Mouse (Mus musculus): ENCODE data around the gene Hk3. TPM values are rescaled to one million over a fixed set of nuclear protein-coding genes. Genes with fewer than 3 reads are reported as not detected.

The Hk3 gene
- total RNA-seq, 2 experiments from 2014 or later, result 0.57 to 0.67 TPM

Other genes with a start within 250 kb of the Hk3 start
- not detected for gene Eif4e1b, start 237.4 kb downstream of the Hk3 start, total RNA-seq (2021)
- 10 to 100 TPM; 17.7 to 22.0 TPM for gene Tspan17, start 232.0 kb downstream of the Hk3 start, total RNA-seq (2021)
- gene Unc5a, start 72.0 kb downstream of the Hk3 start, total RNA-seq (2021), result under 1 TPM; 0.42 to 0.51 TPM
- gene Uimc1, start 78.9 kb upstream of the Hk3 start, total RNA-seq (2021), result 10 to 100 TPM; 16.7 to 17.0 TPM
- gene Zfp346, start 83.9 kb upstream of the Hk3 start, total RNA-seq (2021), result 10 to 100 TPM; 16.6 to 18.0 TPM
- not detected for gene Gm17617, start 112.2 kb upstream of the Hk3 start, total RNA-seq (2021)
- under 1 TPM; 0.28 to 0.30 TPM for gene Fgfr4, start 131.3 kb upstream of the Hk3 start, total RNA-seq (2021)
- 10 to 100 TPM; 51.8 to 51.9 TPM for gene Nsd1, start 188.4 kb upstream of the Hk3 start, total RNA-seq (2021)

All from heart, adult 18-20 months (tissue).